Mouse (Mus musculus): Measurements from ENCODE around the gene Etv5. TPM values are rescaled to one million over a fixed set of nuclear protein-coding genes. Genes with fewer than 3 reads are reported as not detected.
A peak's percentile ranks its signal among the peaks of the same experiment; 100 is the strongest.

The Etv5 gene
- polyA plus RNA-seq, 1 experiment from 2014 or later = 59.8 TPM

- H3K27ac ChIP-seq = no peak overlapping the region
- H3K9me3 ChIP-seq (replicated peaks) = no peaks in the 10 kb centered on the region
- H3K4me2 ChIP-seq = no peak overlapping the region
- peaks cover 51% of the 10 kb centered on the region for H3K36me3 ChIP-seq
- peaks cover 13% of the 10 kb centered on the region; the same call in 1 of the 2 replicates for H3K4me1 ChIP-seq
- ATAC-seq (replicated peaks; ENCODE audit: low FRiP score) = no peak
- no peak overlapping the region for H3K4me3 ChIP-seq (replicated peaks)
- H3K27me3 ChIP-seq = no peaks in the 10 kb centered on the region
- no peak overlapping the region for H3K9ac ChIP-seq
- 66% methylated on average over 8 of the region's 8 CpGs for WGBS
Observed at GRCm38 (mm10) chr16:22408642-22409360, 30.7 kb downstream of the Etv5 start.

- WGBS = 95% methylated on average over 4 of the region's 4 CpGs
- Histone ChIP-seq H3K4me2 (no peak overlapping the region), H3K27ac (no peak overlapping the region), H3K27me3 (no peaks in the 10 kb centered on the region), H3K4me3 (replicated peaks) (no peak overlapping the region), H3K9ac (no peak overlapping the region), H3K4me1 (peaks cover 13% of the 10 kb centered on the region; the same call in 1 of the 2 replicates), H3K36me3 (peaks cover 54% of the 10 kb centered on the region), H3K9me3 (replicated peaks) (no peaks in the 10 kb centered on the region)
- ATAC-seq (replicated peaks; ENCODE audit: low FRiP score) = no peak
Observed at GRCm38 (mm10) chr16:22406747-22407146, 32.8 kb downstream of the Etv5 start.

- ATAC-seq (replicated peaks; ENCODE audit: low FRiP score) = no peak
- Histone ChIP-seq H3K4me3 (replicated peaks) (no peak overlapping the region), H3K27ac (peak overlapping the region; percentile 66), H3K4me1 (peaks cover 13% of the 10 kb centered on the region; the same call in 1 of the 2 replicates), H3K36me3 (peaks cover 52% of the 10 kb centered on the region), H3K9ac (no peak overlapping the region), H3K9me3 (replicated peaks) (no peaks in the 10 kb centered on the region), H3K27me3 (no peaks in the 10 kb centered on the region), H3K4me2 (no peak overlapping the region)
- 90% methylated on average over 4 of the region's 4 CpGs for WGBS
Observed at GRCm38 (mm10) chr16:22406050-22406449, 33.5 kb downstream of the Etv5 start.

GRCm38 (mm10) chr16:22405492-22405891 is 34.0 kb downstream of the Etv5 start:
- no peak overlapping the region for H3K9ac ChIP-seq
- H3K4me2 ChIP-seq = no peak overlapping the region
- peaks cover 52% of the 10 kb centered on the region for H3K36me3 ChIP-seq
- H3K4me3 ChIP-seq (replicated peaks) = no peak overlapping the region
- H3K27ac ChIP-seq = peak overlapping the region; percentile 66
- H3K4me1 ChIP-seq = peaks cover 13% of the 10 kb centered on the region; the same call in 1 of the 2 replicates
- H3K9me3 ChIP-seq (replicated peaks) = no peaks in the 10 kb centered on the region
- no peaks in the 10 kb centered on the region for H3K27me3 ChIP-seq
- 61% methylated on average over 10 of the region's 10 CpGs for WGBS
- no peak for ATAC-seq (replicated peaks; ENCODE audit: low FRiP score)

GRCm38 (mm10) chr16:22403715-22404114 is 35.8 kb downstream of the Etv5 start:
- Histone ChIP-seq H3K27ac (no peak overlapping the region), H3K27me3 (no peaks in the 10 kb centered on the region), H3K4me3 (replicated peaks) (no peak overlapping the region), H3K9me3 (replicated peaks) (no peaks in the 10 kb centered on the region), H3K4me1 (peaks cover 13% of the 10 kb centered on the region; the same call in 1 of the 2 replicates), H3K4me2 (no peak overlapping the region), H3K9ac (no peak overlapping the region), H3K36me3 (peaks cover 59% of the 10 kb centered on the region)
- WGBS = 95% methylated on average over 4 of the region's 4 CpGs
- no peak for ATAC-seq (replicated peaks; ENCODE audit: low FRiP score)

GRCm38 (mm10) chr16:22402600-22402999 is 36.9 kb downstream of the Etv5 start:
- no peak overlapping the region for H3K4me2 ChIP-seq
- ATAC-seq (replicated peaks; ENCODE audit: low FRiP score) = no peak
- H3K27me3 ChIP-seq = no peaks in the 10 kb centered on the region
- peaks cover 13% of the 10 kb centered on the region; the same call in 1 of the 2 replicates for H3K4me1 ChIP-seq
- H3K4me3 ChIP-seq (replicated peaks) = no peak overlapping the region
- no peak overlapping the region for H3K27ac ChIP-seq
- no peaks in the 10 kb centered on the region for H3K9me3 ChIP-seq (replicated peaks)
- H3K36me3 ChIP-seq = peaks cover 66% of the 10 kb centered on the region
- no peak overlapping the region for H3K9ac ChIP-seq

GRCm38 (mm10) chr16:22400226-22400625 is 39.3 kb downstream of the Etv5 start:
- no peak overlapping the region for H3K4me2 ChIP-seq
- H3K4me3 ChIP-seq (replicated peaks) = no peak overlapping the region
- peaks cover 60% of the 10 kb centered on the region for H3K36me3 ChIP-seq
- no peaks in the 10 kb centered on the region for H3K9me3 ChIP-seq (replicated peaks)
- no peaks in the 10 kb centered on the region for H3K27me3 ChIP-seq
- H3K9ac ChIP-seq = no peak overlapping the region
- no peak overlapping the region for H3K27ac ChIP-seq
- WGBS = 93% methylated on average over 6 of the region's 6 CpGs
- ATAC-seq (replicated peaks; ENCODE audit: low FRiP score) = no peak
- peaks cover 4% of the 10 kb centered on the region; the same call in 1 of the 2 replicates for H3K4me1 ChIP-seq

GRCm38 (mm10) chr16:22398784-22399453 is 40.6 kb downstream of the Etv5 start:
- Histone ChIP-seq H3K27ac (no peak overlapping the region), H3K9ac (no peak overlapping the region), H3K4me3 (replicated peaks) (no peak overlapping the region), H3K36me3 (peaks cover 59% of the 10 kb centered on the region), H3K27me3 (no peaks in the 10 kb centered on the region), H3K4me1 (0 out of 2 replicates have a peak, but pooled peaks cover 3% of the 10 kb centered on the region), H3K4me2 (no peak overlapping the region), H3K9me3 (replicated peaks) (no peaks in the 10 kb centered on the region)
- 88% methylated on average over 10 of the region's 10 CpGs for WGBS
- ATAC-seq (replicated peaks; ENCODE audit: low FRiP score) = no peak

GRCm38 (mm10) chr16:22398354-22398753 is 41.2 kb downstream of the Etv5 start:
- H3K9ac ChIP-seq = no peak overlapping the region
- peaks cover 56% of the 10 kb centered on the region for H3K36me3 ChIP-seq
- H3K9me3 ChIP-seq (replicated peaks) = no peaks in the 10 kb centered on the region
- H3K4me2 ChIP-seq = no peak overlapping the region
- 0 out of 2 replicates have a peak, but pooled peaks cover 3% of the 10 kb centered on the region for H3K4me1 ChIP-seq
- H3K27me3 ChIP-seq = no peaks in the 10 kb centered on the region
- no peak overlapping the region for H3K4me3 ChIP-seq (replicated peaks)
- H3K27ac ChIP-seq = no peak overlapping the region
- ATAC-seq (replicated peaks; ENCODE audit: low FRiP score) = no peak
- WGBS = 87% methylated on average over 11 of the region's 11 CpGs

GRCm38 (mm10) chr16:22396420-22396819 is 43.1 kb downstream of the Etv5 start:
- H3K9me3 ChIP-seq (replicated peaks) = no peaks in the 10 kb centered on the region
- peaks cover 71% of the 10 kb centered on the region for H3K36me3 ChIP-seq
- no peak overlapping the region for H3K4me2 ChIP-seq
- 0 out of 2 replicates have a peak, but pooled peaks cover 3% of the 10 kb centered on the region for H3K4me1 ChIP-seq
- no peaks in the 10 kb centered on the region for H3K27me3 ChIP-seq
- WGBS = 80% methylated on average over 8 of the region's 8 CpGs
- H3K9ac ChIP-seq = no peak overlapping the region
- H3K4me3 ChIP-seq (replicated peaks) = no peak overlapping the region
- no peak for ATAC-seq (replicated peaks; ENCODE audit: low FRiP score)
- H3K27ac ChIP-seq = no peak overlapping the region

- Histone ChIP-seq H3K9ac (no peak overlapping the region), H3K36me3 (peaks cover 66% of the 10 kb centered on the region), H3K27ac (no peak overlapping the region), H3K4me3 (replicated peaks) (no peak overlapping the region), H3K9me3 (replicated peaks) (no peaks in the 10 kb centered on the region), H3K4me2 (no peak overlapping the region), H3K27me3 (no peaks in the 10 kb centered on the region), H3K4me1 (0 out of 2 replicates have a peak, but pooled peaks cover 3% of the 10 kb centered on the region)
- WGBS = 73% methylated on average over 15 of the region's 15 CpGs
- peak; percentile 82 for ATAC-seq (replicated peaks; ENCODE audit: low FRiP score)
Observed at GRCm38 (mm10) chr16:22395093-22395844, 44.2 kb downstream of the Etv5 start.

Data from kidney, embryonic 15.5 days (tissue).